Comparison of ENCODE assay signal across 8 mouse cellular contexts in the genomic region with DNA sequence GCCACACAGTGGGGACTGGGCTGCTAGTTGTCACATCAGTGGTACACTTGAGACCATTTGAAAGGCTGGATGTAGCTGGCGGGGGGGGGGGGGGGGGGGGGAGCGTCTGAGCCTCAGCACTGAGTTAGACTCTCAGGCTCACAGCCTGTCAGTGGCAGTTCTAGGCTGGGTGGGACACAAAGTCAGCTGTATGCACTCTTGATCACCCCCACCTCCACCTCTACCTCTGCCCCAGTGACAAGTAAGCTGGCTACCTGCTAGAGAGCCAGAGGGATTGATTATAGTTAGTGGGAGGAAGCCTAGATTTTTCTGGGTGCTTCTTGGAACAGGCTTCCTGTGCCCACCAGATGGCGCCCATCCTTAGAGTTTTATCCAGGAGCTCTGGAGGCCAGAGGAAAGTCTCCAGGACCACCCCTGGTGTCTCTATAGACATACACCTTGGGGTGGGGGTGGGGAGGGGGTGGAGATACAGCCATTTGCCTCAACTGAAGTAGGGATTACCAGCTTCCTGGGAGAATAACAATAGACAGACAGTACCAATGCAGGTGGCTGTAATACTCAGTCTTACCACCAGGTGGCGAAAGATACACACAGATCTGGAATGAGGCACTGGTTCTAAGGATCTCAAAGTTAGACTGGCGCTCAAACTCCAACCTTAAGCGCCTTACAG.
DNase-seq lines count a peak whose midpoint lies in the region; ATAC-seq and TF ChIP-seq lines count a peak whose summit lies in the region.

No protein-coding gene starts in this region.

- H3K9ac ChIP-seq in midbrain, embryonic 12.5 days (replicated peaks), result no peak overlapping the region

- H3K4me3 ChIP-seq in cortical plate, adult 2 months (ENCODE audit: insufficient read depth, low read length), result no peak overlapping the region
- H3K4me3 ChIP-seq in limb, embryonic 10.5 days, result no peak overlapping the region
- H3K4me3 ChIP-seq in midbrain, embryonic 12.5 days, result no peak overlapping the region

- H3K9me3 ChIP-seq in limb, embryonic 10.5 days (replicated peaks), result no peaks in the 10 kb centered on the region
- H3K9me3 ChIP-seq in midbrain, embryonic 12.5 days, result no peaks in the 10 kb centered on the region

- WGBS in limb, embryonic 10.5 days, result 26% methylated on average over 6 of the region's 6 CpGs
- 7% methylated on average over 4 of the region's 6 CpGs for WGBS in midbrain, embryonic 12.5 days

- peak; percentile 47 to 71 for DNase-seq in urinary bladder, adult 18-20 months (ENCODE audit: low spot score in 2 of 2)
- DNase-seq in urinary bladder, postnatal 10 days (ENCODE audit: low spot score), result no peak
- DNase-seq in gastrocnemius, postnatal 36 days, result peak; percentile 65 to 77
- DNase-seq in kidney, adult 11 months, result peak; percentile 70
- peak; percentile 86 for DNase-seq in limb, embryonic 10.5 days (ENCODE audit: low spot score)
- DNase-seq in spleen, adult 18-20 months, result peak; percentile 43 to 77

- H3K27me3 ChIP-seq in limb, embryonic 10.5 days (ENCODE audit: low read depth, poor library complexity, severe bottlenecking), result no peaks in the 10 kb centered on the region
- H3K27me3 ChIP-seq in midbrain, embryonic 12.5 days, result peaks cover 4% of the 10 kb centered on the region; the same call in 1 of the 2 replicates

- ATAC-seq in midbrain, embryonic 12.5 days (ENCODE audit: low FRiP score, low read depth), result peak; percentile 47

- peaks cover 10% of the 10 kb centered on the region for H3K36me3 ChIP-seq in limb, embryonic 10.5 days
- peaks cover 3% of the 10 kb centered on the region; the same call in 1 of the 2 replicates for H3K36me3 ChIP-seq in midbrain, embryonic 12.5 days

- TF ChIP-seq POLR2A in cortical plate, adult 2 months (IDR thresholded peaks at IDR 0.05; ENCODE audit: extremely low read depth, insufficient read depth, low read length), result no peak

- TF ChIP-seq CTCF in cortical plate, adult 2 months (IDR thresholded peaks at IDR 0.05; ENCODE audit: extremely low read depth, insufficient read depth, low read length), result peak; percentile 69

- H3K27ac ChIP-seq in cortical plate, adult 2 months (ENCODE audit: insufficient read depth, low read length), result no peak overlapping the region
- H3K27ac ChIP-seq in limb, embryonic 10.5 days, result no peak overlapping the region
- H3K27ac ChIP-seq in midbrain, embryonic 12.5 days (replicated peaks), result no peak overlapping the region

- H3K4me1 ChIP-seq in cortical plate, adult 2 months (ENCODE audit: control insufficient read depth, insufficient read depth, low read length), result no peaks in the 10 kb centered on the region
- peaks cover 17% of the 10 kb centered on the region for H3K4me1 ChIP-seq in limb, embryonic 10.5 days
- peaks cover 21% of the 10 kb centered on the region for H3K4me1 ChIP-seq in midbrain, embryonic 12.5 days

- H3K4me2 ChIP-seq in midbrain, embryonic 12.5 days (replicated peaks), result no peak overlapping the region

- intact Hi-C loops in gastrocnemius, postnatal 36 days (cut with DNase I), result loop anchor here (1.0 to 10.0 kb wide), 2 partner anchors 108 to 438 kb away; a partner anchor contains a TSS
